Mouse (Mus musculus) gonadal fat pad, adult 2 months (tissue): ENCODE data around the gene Hnrnpul1. TPM values are rescaled to one million over a fixed set of nuclear protein-coding genes. Genes with fewer than 3 reads are reported as not detected.

Source experiments
- DNase-seq: peaks from one replicate; pipeline ENCODE4 v3.0.0-alpha.2; 2012; ENCODE audit warnings: low read depth
- polyA plus RNA-seq: library from polyadenylated mRNA; depleted of rRNA; stranded (reverse); fragments of >200 nt; gene quantifications from 2 replicates; pipeline ENCODE4 v1.2.3, GENCODE M21; 2012

Hnrnpul1 gene
- polyA plus RNA-seq, 1 experiment: 32.1 TPM

DNA sequence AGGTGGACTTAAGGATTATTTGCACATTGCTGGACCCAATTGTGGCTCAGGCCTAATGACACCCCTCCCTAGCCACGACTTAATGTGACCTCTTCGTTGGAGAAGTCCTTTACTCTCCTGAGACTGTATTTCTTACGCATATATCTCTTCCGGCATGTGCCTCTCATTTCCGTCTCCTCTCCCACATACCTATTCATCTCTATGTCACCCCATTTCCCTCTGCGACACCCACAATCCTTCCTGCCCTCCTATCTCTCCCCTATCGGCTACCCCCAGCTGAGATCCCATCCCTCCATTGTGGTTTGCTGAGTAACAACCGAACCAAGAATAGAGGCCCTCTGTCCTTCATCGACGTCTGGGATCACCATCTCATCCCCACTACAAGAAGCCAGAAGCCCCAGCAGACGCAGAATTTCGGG, 64.9 kb downstream of the Hnrnpul1 start:
- DNase-seq: no peak

- no peak for DNase-seq
Measured at GRCm38 (mm10) chr7:25688810-25689586, 65.6 kb downstream of the Hnrnpul1 start.

DNA sequence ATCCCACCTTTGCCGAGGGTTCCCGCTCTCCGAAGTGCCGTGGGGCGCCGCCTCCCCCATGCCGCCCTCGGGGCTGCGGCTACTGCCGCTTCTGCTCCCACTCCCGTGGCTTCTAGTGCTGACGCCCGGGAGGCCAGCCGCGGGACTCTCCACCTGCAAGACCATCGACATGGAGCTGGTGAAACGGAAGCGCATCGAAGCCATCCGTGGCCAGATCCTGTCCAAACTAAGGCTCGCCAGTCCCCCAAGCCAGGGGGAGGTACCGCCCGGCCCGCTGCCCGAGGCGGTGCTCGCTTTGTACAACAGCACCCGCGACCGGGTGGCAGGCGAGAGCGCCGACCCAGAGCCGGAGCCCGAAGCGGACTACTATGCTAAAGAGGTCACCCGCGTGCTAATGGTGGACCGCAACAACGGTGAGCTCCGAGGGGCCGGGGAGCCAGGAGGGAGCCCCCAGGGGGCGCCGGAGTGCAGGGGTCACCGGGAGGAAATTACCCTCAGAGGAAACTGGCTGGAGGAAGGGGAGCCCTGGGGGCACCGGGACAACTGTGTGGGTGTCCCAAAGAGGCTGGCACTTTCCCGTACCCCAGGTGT, 66.7 kb downstream of the Hnrnpul1 start:
- no peak for DNase-seq

DNA sequence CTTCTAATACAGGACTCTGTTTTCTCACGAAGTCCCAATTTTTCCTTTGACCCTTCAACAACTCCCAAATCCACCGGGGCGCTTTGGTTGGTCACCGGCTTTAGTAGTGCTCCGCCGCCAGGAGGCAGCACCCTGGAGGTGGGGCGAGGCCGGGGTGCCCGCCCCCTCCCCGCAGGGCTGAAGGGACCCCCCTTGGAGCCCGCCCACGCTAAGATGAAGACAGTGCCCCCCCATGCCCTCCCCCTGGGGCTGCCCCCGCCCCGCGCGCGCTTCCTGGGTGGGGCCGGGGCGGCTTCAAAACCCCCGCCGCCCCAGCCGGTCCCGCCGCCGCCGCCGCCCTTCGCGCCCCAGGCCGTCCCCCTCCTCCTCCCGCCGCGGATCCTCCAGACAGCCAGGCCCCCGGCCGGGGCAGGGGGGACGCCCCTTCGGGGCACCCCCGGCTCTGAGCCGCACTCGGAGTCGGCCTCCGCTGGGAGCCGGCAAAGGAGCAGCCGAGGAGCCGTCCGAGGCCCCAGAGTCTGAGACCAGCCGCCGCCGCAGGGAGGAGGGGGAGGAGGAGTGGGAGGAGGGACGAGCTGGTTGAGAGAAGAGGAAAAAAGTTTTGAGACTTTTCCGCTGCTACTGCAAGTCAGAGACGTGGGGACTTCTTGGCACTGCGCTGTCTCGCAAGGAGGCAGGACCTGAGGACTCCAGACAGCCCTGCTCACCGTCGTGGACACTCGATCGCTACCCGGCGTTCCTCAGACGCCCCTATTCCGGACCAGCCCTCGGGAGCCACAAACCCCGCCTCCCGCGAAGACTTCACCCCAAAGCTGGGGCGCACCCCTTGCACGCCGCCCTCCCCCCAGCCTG, 67.7 kb downstream of the Hnrnpul1 start, which contains the start of gene Tgfb1:
Tgfb1 (plus strand) TSS at position 323 of the 852 bp plus-strand sequence.
- no peak for DNase-seq

GRCm38 (mm10) chr7:25685926-25686470, 68.6 kb downstream of the Hnrnpul1 start:
- no peak for DNase-seq

DNA sequence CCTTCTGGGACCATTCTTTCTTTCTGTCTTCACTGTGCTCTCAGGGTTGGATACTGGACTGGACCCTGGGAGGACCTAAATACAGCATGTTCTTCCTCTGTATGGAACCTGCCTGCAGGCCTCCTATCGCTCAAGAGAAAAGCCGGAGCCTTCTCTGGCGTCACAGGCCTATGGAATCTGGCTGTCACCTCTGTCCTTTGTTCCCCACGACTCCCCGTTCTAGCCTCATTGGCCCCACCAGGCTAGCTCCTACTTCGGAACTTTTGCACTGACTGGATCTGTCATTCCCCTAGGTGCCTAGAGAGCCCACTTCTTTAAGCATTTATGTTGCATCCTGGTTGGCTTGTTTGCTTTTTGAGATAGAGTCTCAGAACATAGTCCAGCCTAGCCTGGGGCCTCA, 69.9 kb downstream of the Hnrnpul1 start:
- no peak for DNase-seq

DNA sequence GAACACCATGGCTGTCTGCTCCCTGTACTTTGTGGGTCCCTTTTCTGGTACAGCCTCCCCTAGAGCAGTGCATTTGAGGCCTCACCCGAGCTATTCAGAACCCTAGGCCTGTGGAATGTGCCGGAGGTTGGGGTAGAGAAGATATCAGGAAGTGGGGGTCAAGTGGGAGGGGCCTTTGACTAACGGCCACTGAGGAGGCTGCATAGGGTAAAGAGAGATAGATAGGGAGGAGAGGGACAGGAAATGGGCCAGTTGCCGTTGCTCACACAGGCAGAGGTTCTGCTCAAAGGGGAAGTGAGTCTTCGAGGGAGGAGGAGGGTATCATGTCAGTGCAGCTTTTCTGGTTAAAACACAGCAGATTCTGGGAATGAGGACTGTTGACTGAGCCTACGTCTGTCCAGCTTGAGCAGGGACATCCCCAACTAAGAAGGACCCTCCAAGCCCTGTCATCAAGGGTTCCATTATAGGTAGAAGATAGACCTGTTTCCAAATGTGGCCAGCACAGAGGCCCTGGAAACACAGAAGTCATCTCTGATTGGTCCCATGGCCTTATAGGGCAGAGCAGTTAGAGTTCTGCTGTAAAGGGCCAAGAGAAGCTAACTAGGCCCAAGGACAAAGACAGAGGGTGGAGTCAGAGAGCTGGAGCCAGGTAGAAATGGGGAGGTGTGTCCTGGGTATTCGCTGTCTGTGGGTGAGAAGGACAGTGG, 70.9 kb downstream of the Hnrnpul1 start:
- no peak for DNase-seq

- no peak for DNase-seq
Measured at GRCm38 (mm10) chr7:25681341-25682231, 73.0 kb downstream of the Hnrnpul1 start.

- DNase-seq: no peak
Measured at GRCm38 (mm10) chr7:25680514-25681258, 73.9 kb downstream of the Hnrnpul1 start, which contains the start of gene B9d2. B9d2 (plus strand) TSS chr7:25680780.

DNA sequence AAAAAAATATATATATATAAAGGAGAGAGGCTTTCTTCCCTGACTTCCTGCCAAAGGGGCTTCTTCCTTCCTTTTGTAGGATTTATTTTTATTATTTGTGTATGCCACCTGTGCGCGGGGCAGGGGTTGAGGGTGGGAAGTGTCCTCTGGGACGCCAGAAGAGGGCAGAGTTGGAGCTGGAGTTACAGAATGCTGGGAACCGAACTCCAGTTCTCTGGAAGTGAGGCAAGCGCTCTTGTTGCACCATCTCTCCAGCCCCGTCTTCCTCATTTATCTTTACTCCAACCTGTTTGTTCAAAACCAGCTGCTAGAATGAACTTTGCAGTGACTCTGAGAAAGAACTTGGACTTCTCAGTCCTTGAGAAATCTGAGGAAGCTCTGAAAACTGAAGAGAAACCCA, 74.6 kb downstream of the Hnrnpul1 start:
- no peak for DNase-seq

DNA sequence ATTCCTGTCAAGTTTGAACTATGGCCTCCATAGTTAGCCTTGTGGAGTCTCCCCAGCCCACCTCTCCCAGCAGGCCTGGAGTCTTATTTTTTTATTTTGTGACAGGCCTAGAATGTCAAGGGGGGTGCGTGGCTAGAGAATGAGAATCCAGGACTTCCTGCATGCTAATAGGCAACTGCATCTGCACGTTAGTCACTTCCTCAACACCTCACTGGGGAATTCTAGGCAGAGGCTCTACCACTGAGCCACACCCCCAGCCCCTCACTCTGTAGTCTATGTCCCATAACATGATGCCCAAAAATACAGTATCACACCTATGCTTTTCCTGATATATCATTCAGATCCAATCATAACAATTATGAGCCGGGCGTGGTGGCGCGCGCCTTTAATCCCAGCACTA, 77.5 kb downstream of the Hnrnpul1 start:
- DNase-seq: no peak

DNA sequence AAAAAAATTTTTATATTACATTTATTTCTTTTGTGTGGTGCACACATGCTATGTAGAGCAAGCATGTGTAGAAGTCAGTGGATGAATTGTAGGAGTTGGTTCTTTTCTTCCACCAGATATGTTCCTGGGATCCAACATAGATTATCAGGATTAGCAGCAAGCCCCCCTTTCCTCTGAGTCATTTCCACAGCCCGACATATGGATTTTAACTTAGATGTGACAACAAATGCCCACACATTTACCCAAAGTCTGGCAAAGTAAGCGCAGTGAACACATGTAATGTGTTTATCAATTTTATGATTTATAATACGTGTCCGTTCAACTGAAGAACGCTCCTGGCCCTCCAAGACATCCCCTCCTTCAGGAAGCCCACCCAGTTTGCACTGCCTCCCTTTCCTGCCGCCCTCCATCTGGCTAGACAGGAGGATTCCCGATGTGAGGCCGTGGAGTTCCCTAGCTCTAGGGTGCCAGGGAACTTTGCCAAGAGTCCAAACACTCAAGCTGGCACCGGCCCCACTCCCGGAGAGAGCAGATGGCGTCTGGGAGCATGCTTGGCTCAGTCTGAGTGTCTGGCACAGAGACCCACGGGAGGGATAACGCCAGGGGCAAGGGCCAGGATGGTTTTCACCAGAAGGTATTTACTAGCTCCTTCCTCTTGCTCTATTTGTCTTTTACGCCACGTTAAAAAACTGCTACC, 78.3 kb downstream of the Hnrnpul1 start:
- no peak for DNase-seq

- no peak for DNase-seq
Measured at GRCm38 (mm10) chr7:25675405-25675804, 79.2 kb downstream of the Hnrnpul1 start.

DNA sequence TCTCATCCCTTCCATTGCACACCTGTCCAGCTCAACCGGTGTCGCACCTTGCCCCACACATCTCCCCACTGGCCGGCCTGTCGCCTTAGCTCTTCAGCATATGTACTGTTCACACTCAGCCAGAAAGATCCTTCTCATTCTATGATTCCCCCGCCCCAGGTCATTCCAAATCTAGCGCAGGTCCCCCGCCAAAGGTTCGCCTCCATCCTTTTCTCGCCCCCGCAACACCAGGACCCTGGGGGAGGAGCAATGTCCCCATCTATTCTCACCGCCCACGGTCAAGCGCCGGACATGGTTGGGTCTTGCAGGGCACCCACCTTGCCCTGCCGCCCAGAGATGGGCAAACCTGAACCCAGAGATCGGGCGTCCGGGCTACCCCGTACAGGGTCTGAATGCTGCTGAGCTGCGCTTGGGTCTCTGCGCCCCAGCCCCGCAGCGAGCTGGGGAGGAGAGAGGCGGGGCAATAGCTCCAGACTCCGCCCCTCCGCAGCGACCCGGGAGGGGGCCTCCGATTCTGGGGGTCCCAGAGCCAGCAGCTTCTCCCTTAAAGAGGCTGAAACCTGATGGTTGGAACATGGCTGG, 79.7 kb downstream of the Hnrnpul1 start, which contains the start of gene Tmem91:
Tmem91 (minus strand) TSS at position 448 of the 582 bp plus-strand sequence.
- no peak for DNase-seq

- DNase-seq: no peak
Measured at GRCm38 (mm10) chr7:25674297-25674696, 80.3 kb downstream of the Hnrnpul1 start.

DNA sequence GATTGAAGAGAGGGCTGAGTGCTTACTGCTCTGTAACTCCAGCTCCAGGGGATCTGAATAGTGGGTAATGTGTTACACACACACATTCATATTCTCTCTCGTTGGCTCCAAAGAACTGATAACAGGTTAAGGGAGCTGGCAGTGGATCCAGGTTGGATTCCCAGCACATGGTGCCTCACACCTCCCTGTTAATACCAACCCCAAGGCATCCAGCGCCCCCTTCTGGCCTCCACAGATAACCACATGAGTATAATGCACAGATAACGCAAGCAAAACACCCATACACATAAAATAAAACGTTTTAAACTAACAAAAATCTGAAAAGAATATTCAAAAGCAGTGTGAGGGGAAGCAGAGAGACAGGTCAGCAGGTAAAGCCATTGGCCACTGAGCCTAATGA, 82.1 kb downstream of the Hnrnpul1 start:
- DNase-seq: no peak

DNA sequence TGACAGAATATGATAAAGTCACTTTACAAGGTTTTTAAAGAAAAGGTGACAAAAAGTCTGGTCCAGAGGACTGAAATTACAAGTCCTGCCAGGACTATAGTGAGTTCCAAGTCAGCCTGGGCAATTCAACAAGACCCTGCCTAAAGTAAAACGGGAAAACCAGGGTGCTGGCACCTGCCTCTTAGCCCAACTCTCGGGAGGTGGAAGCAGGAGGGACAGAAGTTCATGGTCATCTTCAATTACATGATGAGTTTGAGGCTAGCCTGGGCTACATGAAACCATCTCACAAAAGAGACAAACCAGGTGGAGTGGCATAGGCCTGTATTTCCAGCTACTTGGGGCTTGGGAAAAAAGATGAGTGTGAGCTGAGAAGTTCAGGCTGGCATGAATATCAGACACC, 82.9 kb downstream of the Hnrnpul1 start:
- no peak for DNase-seq
